Mouse (Mus musculus) bone marrow, adult 2 months (tissue): ENCODE measurements around the gene Lrrc72.

Experiments used
- CTCF ChIP-seq: fragments of 200-500 bp; IDR thresholded peaks from 2 replicates; pipeline ENCODE4 v1.5.1; 2011; ENCODE audit warnings: low read length, control low read depth; ENCODE audit not compliant: control insufficient read depth, insufficient read depth
- POLR2A ChIP-seq: fragments of 200-500 bp; IDR thresholded peaks from 2 replicates; pipeline ENCODE4 v1.6.1; 2011; ENCODE audit warnings: low read depth, mild to moderate bottlenecking, control low read depth, low read length, borderline replicate concordance; ENCODE audit not compliant: control insufficient read depth

DNA sequence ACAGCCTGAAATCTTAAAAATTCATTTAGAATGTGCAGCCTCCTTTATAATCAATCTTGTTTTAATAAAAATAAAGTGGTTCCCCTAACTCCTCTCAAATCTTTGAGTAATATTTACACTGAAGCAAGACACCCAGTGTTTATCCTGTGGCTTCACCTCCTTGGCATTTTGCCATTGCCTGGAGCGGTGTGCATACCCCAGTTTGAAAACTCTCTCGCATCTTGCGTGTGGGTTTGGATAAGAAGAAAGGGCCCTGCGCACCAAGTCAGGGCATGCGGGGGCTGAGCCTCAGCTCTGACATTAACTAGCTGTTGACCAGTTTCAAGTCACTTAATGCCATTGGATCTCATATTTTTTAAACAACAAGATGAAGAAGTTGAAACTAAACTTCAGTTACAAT lies 2.2 kb upstream of the Lrrc72 start:
- no peak for TF ChIP-seq POLR2A
- TF ChIP-seq CTCF, result no peak
